Mouse (Mus musculus): Measurements from ENCODE around the gene Vamp1.

- TF ChIP-seq CTCF (IDR thresholded peaks at IDR 0.05; ENCODE audit: low read depth, low read length) = no peak
- TF ChIP-seq POLR2A (IDR thresholded peaks at IDR 0.05; ENCODE audit: extremely low read depth, insufficient read depth, low read length) = no peak
Observed at GRCm38 (mm10) chr6:125232516-125232915, 17.2 kb downstream of the Vamp1 start.
